Mouse (Mus musculus) lung, adult 2 months (tissue): ENCODE measurements around the gene Gsta1. TPM values are rescaled to one million over a fixed set of nuclear protein-coding genes. Genes with fewer than 3 reads are reported as not detected.

Experiments used
- DNase-seq: peaks from one replicate; pipeline ENCODE4 v3.0.0; 2022
- H3K4me1 ChIP-seq: fragments of 200-500 bp; 2 replicates; pipeline ENCODE4 v1.6.1; 2011; ENCODE audit warnings: low read length; ENCODE audit not compliant: control insufficient read depth, insufficient read depth
- H3K4me3 ChIP-seq: fragments of 200-500 bp; replicated peaks from 2 replicates; pipeline ENCODE3; 2011; ENCODE audit warnings: low read depth, mild to moderate bottlenecking, control low read depth, low read length; ENCODE audit errors: extremely low read depth
- CTCF ChIP-seq: fragments of 200-500 bp; IDR thresholded peaks from 2 replicates; pipeline ENCODE4 v1.5.1; 2011; ENCODE audit warnings: mild to moderate bottlenecking, low read length, control low read depth; ENCODE audit not compliant: insufficient read depth
- POLR2A ChIP-seq: fragments of 200-500 bp; IDR thresholded peaks from 2 replicates; pipeline ENCODE4 v1.6.1; 2011; ENCODE audit warnings: low read depth, mild to moderate bottlenecking, control low read depth, low read length, borderline replicate concordance; ENCODE audit errors: extremely low read depth
- WGBS: fragments of 180-500 bp; shearing (Covaris S2); methylation state at CpG from one replicate; pipeline ENCODE4 v1.1.7; 2018; 5-methylcytosine and 5-hydroxymethylcytosine counted together
- polyA plus RNA-seq: library from polyadenylated mRNA; depleted of rRNA; stranded (reverse); fragments of >200 nt; gene quantifications from 2 replicates; pipeline ENCODE4 v1.2.3, GENCODE M21; 2012

Gsta1 gene
- polyA plus RNA-seq, 1 experiment, result 1.7 TPM

DNA sequence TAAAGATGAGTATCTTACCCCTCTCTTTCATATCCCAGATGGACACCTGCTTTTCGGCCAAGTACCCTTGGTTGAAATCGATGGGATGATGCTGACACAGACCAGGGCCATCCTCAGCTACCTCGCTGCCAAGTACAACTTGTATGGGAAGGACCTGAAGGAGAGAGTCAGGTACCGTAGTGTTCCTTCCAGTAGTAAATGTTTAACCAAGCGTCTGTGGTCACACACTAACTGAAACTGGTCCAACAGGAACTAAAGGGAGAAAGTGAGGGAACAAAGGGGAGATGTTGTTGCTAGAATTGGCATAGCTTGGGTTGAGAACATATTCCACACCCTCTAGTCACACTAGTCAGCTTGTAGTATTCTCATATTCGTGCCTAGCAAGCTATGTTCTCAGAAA is 26.3 kb upstream of the Gsta1 start:
- WGBS, result 68% methylated on average over 6 of the region's 6 CpGs
- DNase-seq, result no peak
- Histone ChIP-seq H3K4me1 (no peaks in the 10 kb centered on the region), H3K4me3 (no peak overlapping the region)
- TF ChIP-seq CTCF (no peak), POLR2A (no peak)

DNA sequence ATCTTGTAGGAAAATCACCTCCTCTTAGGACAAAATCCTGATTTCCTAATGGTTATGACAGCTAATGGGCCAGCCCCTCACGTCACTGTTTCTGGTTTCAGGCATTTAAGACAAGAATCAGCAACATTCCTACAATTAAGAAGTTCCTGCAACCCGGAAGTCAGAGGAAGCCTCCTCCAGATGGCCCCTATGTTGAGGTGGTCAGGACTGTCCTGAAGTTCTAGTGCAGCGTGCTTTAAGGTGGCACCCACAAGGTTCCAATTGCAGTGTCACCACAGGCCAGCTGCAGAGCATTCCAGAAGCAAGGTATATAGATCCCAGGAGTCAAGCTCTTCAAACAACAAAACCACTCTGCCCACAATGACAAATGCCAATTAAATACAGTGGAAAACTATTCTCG is 21.5 kb upstream of the Gsta1 start:
- no peak for TF ChIP-seq CTCF
- TF ChIP-seq POLR2A, result no peak
- 51% methylated on average over 4 of the region's 4 CpGs for WGBS
- Histone ChIP-seq H3K4me3 (no peak overlapping the region), H3K4me1 (peaks cover 3% of the 10 kb centered on the region; the same call in 1 of the 2 replicates)
- no peak for DNase-seq

DNA sequence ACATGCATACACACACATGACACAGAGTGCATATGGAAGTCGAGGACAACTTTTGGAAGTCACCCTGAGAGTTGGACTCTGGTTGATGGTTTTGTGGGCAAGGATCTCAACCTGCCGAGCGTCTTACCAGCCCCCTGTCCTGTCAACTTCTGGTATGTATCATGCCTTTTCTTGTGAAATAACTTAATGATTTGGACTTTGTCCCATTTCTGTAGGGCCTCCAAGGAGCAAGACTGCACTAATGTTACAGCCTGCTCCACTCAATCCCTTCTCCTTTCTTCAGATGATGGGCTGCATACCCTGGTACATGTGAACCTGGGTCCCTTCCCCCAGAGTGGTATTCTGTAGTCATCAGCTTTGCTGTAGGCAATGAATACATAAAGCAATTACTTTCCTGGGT is 20.4 kb upstream of the Gsta1 start:
- no peak for DNase-seq
- peaks cover 3% of the 10 kb centered on the region; the same call in 1 of the 2 replicates for H3K4me1 ChIP-seq
- no peak overlapping the region for H3K4me3 ChIP-seq
- TF ChIP-seq CTCF (no peak), POLR2A (no peak)
- 83% methylated on average over 3 of the region's 3 CpGs for WGBS

GRCm38 (mm10) chr9:78210821-78211220 is 19.6 kb upstream of the Gsta1 start:
- no peak for TF ChIP-seq POLR2A
- 97% methylated on average over 2 of the region's 2 CpGs for WGBS
- Histone ChIP-seq H3K4me1 (peaks cover 3% of the 10 kb centered on the region; the same call in 1 of the 2 replicates), H3K4me3 (no peak overlapping the region)
- no peak for DNase-seq

DNA sequence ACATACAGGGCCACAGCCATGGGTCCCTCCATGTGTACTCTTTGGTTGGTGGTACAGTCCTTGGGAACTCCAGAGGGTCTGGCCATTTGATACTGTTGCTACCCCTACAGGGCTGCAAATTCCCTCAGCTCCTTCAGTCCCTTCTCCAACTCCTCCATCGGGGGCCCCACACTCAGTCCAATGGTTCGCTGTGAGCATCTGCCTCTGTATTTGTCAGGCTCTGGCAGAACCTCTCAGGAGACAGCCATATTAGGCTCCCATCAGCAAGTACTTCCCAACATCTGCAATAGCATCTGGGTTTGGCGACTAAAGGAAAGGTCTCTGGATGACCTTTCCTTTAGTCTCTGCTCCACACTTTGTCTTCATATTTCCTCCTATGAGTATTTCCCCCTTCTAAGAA is 18.9 kb upstream of the Gsta1 start:
- 95% methylated on average over 3 of the region's 3 CpGs for WGBS
- Histone ChIP-seq H3K4me1 (peaks cover 3% of the 10 kb centered on the region; the same call in 1 of the 2 replicates), H3K4me3 (no peak overlapping the region)
- no peak for DNase-seq
- TF ChIP-seq POLR2A (no peak), CTCF (no peak)

DNA sequence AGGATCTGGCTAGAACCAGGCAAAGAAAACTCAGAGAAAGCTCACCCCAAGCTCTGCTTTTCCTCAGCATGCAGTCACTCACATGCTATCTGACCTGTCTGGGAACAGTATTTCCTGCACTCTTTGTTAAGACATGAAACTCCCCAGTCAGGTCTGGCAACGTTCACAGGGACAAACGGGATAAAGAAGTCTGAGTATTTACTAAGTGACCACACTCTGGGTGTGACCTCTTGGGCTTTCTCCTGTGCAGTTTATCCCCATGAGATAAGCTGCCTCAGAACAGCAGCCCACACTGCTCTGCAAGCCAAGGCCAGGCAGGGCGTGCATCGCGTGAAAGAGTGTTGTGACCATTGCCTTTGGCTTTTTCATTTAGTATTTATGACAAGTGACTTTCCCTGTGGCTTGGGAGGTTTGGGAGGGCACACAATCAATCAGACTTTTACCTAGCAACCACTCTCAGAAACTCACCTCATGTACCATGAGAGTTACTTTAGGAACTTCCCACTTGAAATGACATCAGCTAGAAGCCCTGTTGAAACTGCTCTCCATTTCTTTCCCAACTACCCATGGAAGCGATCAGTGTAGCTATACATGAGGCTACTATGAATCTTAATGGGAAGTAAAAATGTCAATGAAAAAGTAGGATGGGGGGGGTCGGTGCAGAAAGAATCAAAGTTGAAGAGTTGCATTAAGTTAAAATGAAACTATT is 18.0 kb upstream of the Gsta1 start:
- WGBS, result 38% methylated on average over 7 of the region's 7 CpGs
- peak; percentile 51 for DNase-seq
- peaks cover 3% of the 10 kb centered on the region; the same call in 1 of the 2 replicates for H3K4me1 ChIP-seq
- no peak overlapping the region for H3K4me3 ChIP-seq
- 0 out of 2 replicates have a peak, but pooled peaks have one; percentile 10 for TF ChIP-seq POLR2A
- TF ChIP-seq CTCF, result no peak

DNA sequence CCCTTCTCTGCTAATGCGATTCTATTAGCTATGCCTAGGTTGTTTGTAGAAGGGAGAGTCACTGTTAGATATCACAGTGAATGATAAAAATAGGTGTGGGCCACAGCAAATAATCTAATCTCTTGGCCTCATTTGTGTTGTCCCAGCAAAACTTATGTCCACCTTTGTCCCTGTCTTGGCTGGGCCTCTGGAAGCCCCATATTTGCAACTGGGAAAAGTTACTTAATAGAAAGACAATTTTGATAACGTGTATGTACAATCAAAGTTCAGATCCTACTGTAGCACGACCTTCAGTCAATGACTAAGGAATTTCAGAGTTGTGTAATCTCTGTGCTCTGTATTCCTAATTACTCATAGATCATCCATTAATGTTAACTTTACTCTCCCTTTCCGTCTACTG is 13.4 kb upstream of the Gsta1 start:
- TF ChIP-seq CTCF (no peak), POLR2A (no peak)
- no peak overlapping the region for H3K4me3 ChIP-seq
- no peak for DNase-seq
- peaks cover 3% of the 10 kb centered on the region; the same call in 1 of the 2 replicates for H3K4me1 ChIP-seq
- 52% methylated on average over 4 of the region's 4 CpGs for WGBS

- Histone ChIP-seq H3K4me1 (no peaks in the 10 kb centered on the region), H3K4me3 (no peak overlapping the region)
- 49% methylated on average over 8 of the region's 8 CpGs for WGBS
- DNase-seq, result no peak
- TF ChIP-seq CTCF (no peak), POLR2A (no peak)
These were observed 7.8 kb upstream of the Gsta1 start for GRCm38 (mm10) chr9:78222616-78223015.

GRCm38 (mm10) chr9:78223221-78223902 is 7.1 kb upstream of the Gsta1 start:
- Histone ChIP-seq H3K4me1 (no peaks in the 10 kb centered on the region), H3K4me3 (no peak overlapping the region)
- WGBS, result 65% methylated on average over 10 of the region's 10 CpGs
- no peak for DNase-seq
- TF ChIP-seq POLR2A, result no peak
- no peak for TF ChIP-seq CTCF

GRCm38 (mm10) chr9:78224418-78224817 is 6.0 kb upstream of the Gsta1 start:
- TF ChIP-seq CTCF (no peak), POLR2A (no peak)
- no peak for DNase-seq
- WGBS, result 86% methylated on average over 2 of the region's 2 CpGs
- Histone ChIP-seq H3K4me1 (no peaks in the 10 kb centered on the region), H3K4me3 (no peak overlapping the region)
